Comparison of ENCODE assay signal across 26 mouse cellular contexts in the genomic region with DNA sequence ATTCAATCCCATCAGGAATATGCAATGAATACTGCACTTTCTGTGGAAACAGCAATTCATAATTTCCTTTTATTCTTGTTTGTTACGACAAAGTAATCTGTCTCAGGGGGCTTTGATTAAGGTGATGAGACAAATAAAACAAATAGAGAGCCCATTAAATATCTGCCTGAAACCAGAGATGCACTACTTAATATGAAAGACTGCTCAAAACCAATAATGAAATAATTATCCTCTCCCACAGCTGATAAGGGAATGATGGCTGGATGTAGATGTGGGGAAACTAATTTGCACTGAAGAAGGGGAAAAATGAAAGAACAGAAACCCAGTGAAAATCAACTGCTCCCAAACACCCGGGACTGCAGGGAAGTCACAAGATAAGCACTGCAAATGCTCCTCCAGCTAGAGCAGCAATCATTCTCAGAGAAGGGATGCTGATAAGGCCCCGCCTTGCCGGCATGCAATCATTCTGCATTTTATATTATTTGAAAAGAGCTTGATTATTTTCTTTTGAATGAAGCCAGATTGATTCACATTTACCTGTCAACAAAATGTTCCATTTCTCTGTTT.
DNase-seq lines count a peak whose midpoint lies in the region; ATAC-seq and TF ChIP-seq lines count a peak whose summit lies in the region.
"Had no signal": no experiment of that assay in that cellular context is flagged by ENCODE, and none has a peak within 500 bp of the region (broad histone marks: within the 10 kb centered on the region; RNA-seq: fewer than 3 reads in every experiment).

No protein-coding gene starts in this region.

- no peak overlapping the region for H3K4me3 ChIP-seq in hindbrain, embryonic 13.5 days
- no peak overlapping the region for H3K4me3 ChIP-seq in hindbrain, postnatal 0 days (ENCODE audit: low read length)
- H3K4me3 ChIP-seq in neural tube, embryonic 13.5 days, result no peak overlapping the region
- H3K4me3 ChIP-seq in midbrain, embryonic 16.5 days (ENCODE audit: low read depth, low read length), result no peak overlapping the region
- H3K4me3 ChIP-seq: heart, embryonic 13.5 days; kidney, embryonic 15.5 days; layer of hippocampus, adult 2 months; left cerebral cortex, adult 2 months; limb, embryonic 12.5 days; liver, embryonic 15.5 days; neural tube, embryonic 12.5 days had no signal

- H3K27ac ChIP-seq in hindbrain, embryonic 13.5 days, result peak overlapping the region; percentile 55; the same call in 1 of the 2 replicates
- no peak overlapping the region for H3K27ac ChIP-seq in hindbrain, postnatal 0 days
- H3K27ac ChIP-seq in neural tube, embryonic 13.5 days (replicated peaks), result peak overlapping the region; percentile 46; the same call in 1 of the 2 replicates
- no peak overlapping the region; the same call in 1 of the 2 replicates for H3K27ac ChIP-seq in midbrain, embryonic 16.5 days (ENCODE audit: low read length)
- H3K27ac ChIP-seq: heart, embryonic 13.5 days; kidney, embryonic 15.5 days; layer of hippocampus, adult 2 months; left cerebral cortex, adult 2 months; limb, embryonic 12.5 days; liver, embryonic 15.5 days; neural tube, embryonic 12.5 days had no signal

- no peak overlapping the region for H3K4me2 ChIP-seq in hindbrain, embryonic 13.5 days
- H3K4me2 ChIP-seq in hindbrain, postnatal 0 days (ENCODE audit: low read depth, low read length), result no peak overlapping the region
- H3K4me2 ChIP-seq in neural tube, embryonic 13.5 days, result no peak overlapping the region
- no peak overlapping the region for H3K4me2 ChIP-seq in midbrain, embryonic 16.5 days (ENCODE audit: low read length)
- H3K4me2 ChIP-seq: heart, embryonic 13.5 days; kidney, embryonic 15.5 days; limb, embryonic 12.5 days; liver, embryonic 15.5 days; lung, embryonic 14.5 days; neural tube, embryonic 12.5 days had no signal

- H3K4me1 ChIP-seq in hindbrain, embryonic 13.5 days (replicated peaks), result 0 out of 2 replicates have a peak, but pooled peaks cover 2% of the 10 kb centered on the region
- H3K4me1 ChIP-seq in hindbrain, postnatal 0 days (ENCODE audit: insufficient read depth, low read length), result no peaks in the 10 kb centered on the region
- H3K4me1 ChIP-seq in neural tube, embryonic 13.5 days (replicated peaks), result peaks cover 6% of the 10 kb centered on the region; the same call in 1 of the 2 replicates
- H3K4me1 ChIP-seq in midbrain, embryonic 16.5 days (ENCODE audit: control insufficient read depth, insufficient read depth, low read length), result peaks cover 4% of the 10 kb centered on the region
- H3K4me1 ChIP-seq: heart, embryonic 13.5 days; kidney, embryonic 15.5 days; limb, embryonic 12.5 days; liver, embryonic 15.5 days; neural tube, embryonic 12.5 days had no signal

- no peaks in the 10 kb centered on the region for H3K27me3 ChIP-seq in hindbrain, embryonic 13.5 days
- H3K27me3 ChIP-seq in hindbrain, postnatal 0 days (ENCODE audit: insufficient read depth, low read length), result no peaks in the 10 kb centered on the region
- H3K27me3 ChIP-seq in neural tube, embryonic 13.5 days, result no peaks in the 10 kb centered on the region
- no peaks in the 10 kb centered on the region for H3K27me3 ChIP-seq in midbrain, embryonic 16.5 days (ENCODE audit: control insufficient read depth, insufficient read depth, low read depth, low read length)
- H3K27me3 ChIP-seq: heart, embryonic 13.5 days; kidney, embryonic 15.5 days; limb, embryonic 12.5 days; liver, embryonic 15.5 days; neural tube, embryonic 12.5 days had no signal

- 66% methylated on average over 4 of the region's 4 CpGs for WGBS in hindbrain, embryonic 13.5 days
- 75% methylated on average over 4 of the region's 4 CpGs for WGBS in hindbrain, postnatal 0 days
- 58% methylated on average over 4 of the region's 4 CpGs for WGBS in neural tube, embryonic 13.5 days
- WGBS in midbrain, embryonic 16.5 days, result 55% methylated on average over 4 of the region's 4 CpGs

- H3K9ac ChIP-seq in hindbrain, embryonic 13.5 days, result no peak overlapping the region
- no peak overlapping the region for H3K9ac ChIP-seq in hindbrain, postnatal 0 days (replicated peaks; ENCODE audit: low read length)
- no peak overlapping the region for H3K9ac ChIP-seq in neural tube, embryonic 13.5 days
- no peak overlapping the region for H3K9ac ChIP-seq in midbrain, embryonic 16.5 days (ENCODE audit: low read depth, low read length)
- H3K9ac ChIP-seq: heart, embryonic 13.5 days; kidney, embryonic 15.5 days; limb, embryonic 12.5 days; liver, embryonic 15.5 days; lung, embryonic 14.5 days; neural tube, embryonic 12.5 days had no signal

- H3K9me3 ChIP-seq in hindbrain, embryonic 13.5 days, result no peaks in the 10 kb centered on the region
- H3K9me3 ChIP-seq in hindbrain, postnatal 0 days (ENCODE audit: low read length), result no peaks in the 10 kb centered on the region
- no peaks in the 10 kb centered on the region for H3K9me3 ChIP-seq in neural tube, embryonic 13.5 days
- no peaks in the 10 kb centered on the region for H3K9me3 ChIP-seq in midbrain, embryonic 16.5 days (replicated peaks; ENCODE audit: control insufficient read depth, low read length, poor library complexity, severe bottlenecking)
- H3K9me3 ChIP-seq: heart, embryonic 13.5 days; kidney, embryonic 15.5 days; limb, embryonic 12.5 days; liver, embryonic 15.5 days; neural tube, embryonic 12.5 days had no signal

- ATAC-seq in hindbrain, embryonic 13.5 days (ENCODE audit: low FRiP score), result no peak; the same call in 1 of the 2 replicates
- no peak for ATAC-seq in hindbrain, postnatal 0 days
- peak; percentile 67 for ATAC-seq in neural tube, embryonic 13.5 days (ENCODE audit: low read depth)
- peak; percentile 48; the same call in 1 of the 2 replicates for ATAC-seq in midbrain, embryonic 16.5 days
- ATAC-seq: inflammation-experienced regulatory T-cells, adult 6 months had no signal

- no peaks in the 10 kb centered on the region for H3K36me3 ChIP-seq in hindbrain, embryonic 13.5 days
- H3K36me3 ChIP-seq in hindbrain, postnatal 0 days (ENCODE audit: insufficient read depth, low read length), result no peaks in the 10 kb centered on the region
- no peaks in the 10 kb centered on the region for H3K36me3 ChIP-seq in neural tube, embryonic 13.5 days
- no peaks in the 10 kb centered on the region for H3K36me3 ChIP-seq in midbrain, embryonic 16.5 days (ENCODE audit: control insufficient read depth, insufficient read depth, low read length)
- H3K36me3 ChIP-seq: heart, embryonic 13.5 days; kidney, embryonic 15.5 days; limb, embryonic 12.5 days; liver, embryonic 15.5 days; neural tube, embryonic 12.5 days had no signal

- TF ChIP-seq CTCF in hindbrain, postnatal 0 days (IDR thresholded peaks at IDR 0.05; ENCODE audit: low read depth), result no peak

- DNase-seq in hindbrain, postnatal 0 days (ENCODE audit: low spot score), result no peak
- DNase-seq in neural tube, embryonic 10.5 days (ENCODE audit: extremely low spot score, low spot score), result no peak
- DNase-seq in kidney, adult 9 months, result no peak
- DNase-seq: adrenal gland, adult 2 months; adrenal gland, postnatal 36 days; B cell, adult 2 months; cerebellum, adult 8-10 months; cerebellum, postnatal 36 days; heart, postnatal 10 days; kidney, adult 11 months; kidney, postnatal 36 days; lung, embryonic 14.5 days; lung, postnatal 14 days; retina, postnatal 1 day; right cerebral cortex, postnatal 14 days had no signal

Comparison
In these comparisons a context has a peak if more than half of its experiments do, and no peak if none do; other contexts are left out.
1. H3K27ac ChIP-seq: peak in hindbrain, embryonic 13.5 days (single experiment) and neural tube, embryonic 13.5 days (single experiment); none in hindbrain, postnatal 0 days (single experiment) and midbrain, embryonic 16.5 days (single experiment).
2. ATAC-seq: peak in neural tube, embryonic 13.5 days (single experiment) and midbrain, embryonic 16.5 days (single experiment); none in hindbrain, embryonic 13.5 days (single experiment) and hindbrain, postnatal 0 days (single experiment).